Mouse (Mus musculus) liver, embryonic 16.5 days (tissue): Measurements from ENCODE around the gene Gfm1. TPM values are rescaled to one million over a fixed set of nuclear protein-coding genes. Genes with fewer than 3 reads are reported as not detected.

Experiments
- ATAC-seq: fragments of 200-750 bp; cut with Nextera tagmentation; 2 replicates; pipeline ENCODE4 v1.8.0; 2017; ENCODE audit warnings: low read depth, mild to moderate bottlenecking, moderate number of reproducible peaks, moderate library complexity
- H3K27ac ChIP-seq: fragments of 300-500 bp; sonication (generic); 2 replicates; pipeline ENCODE4 v1.5.1; 2014; ENCODE audit warnings: mild to moderate bottlenecking, low read length
- H3K27me3 ChIP-seq: fragments of 300-500 bp; sonication (generic); 2 replicates; pipeline ENCODE4 v1.6.1; 2014; ENCODE audit warnings: low read depth, low read length, mixed read lengths; ENCODE audit not compliant: control insufficient read depth, insufficient read depth
- H3K36me3 ChIP-seq: fragments of 300-500 bp; sonication (generic); 2 replicates; pipeline ENCODE4 v1.6.1; 2014; ENCODE audit warnings: mild to moderate bottlenecking; ENCODE audit not compliant: control insufficient read depth, insufficient read depth
- H3K4me1 ChIP-seq: fragments of 300-500 bp; sonication (generic); 2 replicates; pipeline ENCODE4 v1.6.1; 2014; ENCODE audit warnings: low read depth, low read length, mixed read lengths; ENCODE audit not compliant: control insufficient read depth
- H3K4me2 ChIP-seq: fragments of 300-500 bp; sonication (generic); 2 replicates; pipeline ENCODE4 v1.6.1; 2014; ENCODE audit warnings: low read depth, low read length, mixed read lengths
- H3K4me3 ChIP-seq: fragments of 300-500 bp; sonication (generic); 2 replicates; pipeline ENCODE4 v1.5.1; 2014; ENCODE audit warnings: low read depth, mild to moderate bottlenecking, low read length
- H3K9ac ChIP-seq: fragments of 300-500 bp; sonication (generic); 2 replicates; pipeline ENCODE4 v1.6.1; 2014; ENCODE audit warnings: low read depth, low read length
- H3K9me3 ChIP-seq: fragments of 300-500 bp; sonication (generic); replicated peaks from 2 replicates; pipeline ENCODE4 v1.6.1; 2016; ENCODE audit warnings: low read length; ENCODE audit not compliant: control insufficient read depth
- WGBS: fragments of 180-500 bp; shearing (Covaris S2); extraction: QIAGEN DNeasy Blood & Tissue Kit; methylation state at CpG from one replicate; pipeline ENCODE4 v1.1.7; 2014; ENCODE audit not compliant: insufficient replicate concordance; 5-methylcytosine and 5-hydroxymethylcytosine counted together
- polyA plus RNA-seq: library from polyadenylated mRNA; unstranded; fragments of >200 nt; fragmentation: Nextera tagmentation; extraction: Ambion mirVana; gene quantifications from 2 replicates; pipeline ENCODE4 v1.2.1, GENCODE M21; 2015

Gene Gfm1
- polyA plus RNA-seq, 1 experiment from 2014 or later = 27.2 TPM

DNA sequence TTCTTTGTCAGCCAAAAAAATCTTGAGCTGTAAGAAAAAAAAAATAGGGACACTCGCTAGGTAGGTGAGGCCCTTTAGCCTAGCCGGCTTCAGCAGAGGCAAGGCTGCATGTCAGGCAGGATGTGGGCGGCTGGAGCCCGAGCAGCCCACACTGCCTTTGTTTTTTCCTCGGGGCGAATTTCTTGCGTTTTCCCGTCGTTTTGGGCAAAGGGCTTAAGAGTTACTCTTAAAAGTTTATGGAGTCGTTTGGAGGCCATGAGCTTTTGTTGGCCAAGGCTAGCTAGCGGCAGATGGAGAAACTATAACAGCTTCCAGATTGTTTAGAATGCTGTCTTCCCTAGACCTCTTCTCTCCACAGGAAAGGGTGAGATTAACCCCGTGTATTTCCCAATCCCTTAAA lies 33.1 kb downstream of the Gfm1 start:
- 0 out of 2 replicates have a peak, but pooled peaks have one; percentile 13 for ATAC-seq
- peak overlapping the region; percentile 34; the same call in 1 of the 2 replicates for H3K27ac ChIP-seq
- 5% methylated on average over 12 of the region's 12 CpGs for WGBS

DNA sequence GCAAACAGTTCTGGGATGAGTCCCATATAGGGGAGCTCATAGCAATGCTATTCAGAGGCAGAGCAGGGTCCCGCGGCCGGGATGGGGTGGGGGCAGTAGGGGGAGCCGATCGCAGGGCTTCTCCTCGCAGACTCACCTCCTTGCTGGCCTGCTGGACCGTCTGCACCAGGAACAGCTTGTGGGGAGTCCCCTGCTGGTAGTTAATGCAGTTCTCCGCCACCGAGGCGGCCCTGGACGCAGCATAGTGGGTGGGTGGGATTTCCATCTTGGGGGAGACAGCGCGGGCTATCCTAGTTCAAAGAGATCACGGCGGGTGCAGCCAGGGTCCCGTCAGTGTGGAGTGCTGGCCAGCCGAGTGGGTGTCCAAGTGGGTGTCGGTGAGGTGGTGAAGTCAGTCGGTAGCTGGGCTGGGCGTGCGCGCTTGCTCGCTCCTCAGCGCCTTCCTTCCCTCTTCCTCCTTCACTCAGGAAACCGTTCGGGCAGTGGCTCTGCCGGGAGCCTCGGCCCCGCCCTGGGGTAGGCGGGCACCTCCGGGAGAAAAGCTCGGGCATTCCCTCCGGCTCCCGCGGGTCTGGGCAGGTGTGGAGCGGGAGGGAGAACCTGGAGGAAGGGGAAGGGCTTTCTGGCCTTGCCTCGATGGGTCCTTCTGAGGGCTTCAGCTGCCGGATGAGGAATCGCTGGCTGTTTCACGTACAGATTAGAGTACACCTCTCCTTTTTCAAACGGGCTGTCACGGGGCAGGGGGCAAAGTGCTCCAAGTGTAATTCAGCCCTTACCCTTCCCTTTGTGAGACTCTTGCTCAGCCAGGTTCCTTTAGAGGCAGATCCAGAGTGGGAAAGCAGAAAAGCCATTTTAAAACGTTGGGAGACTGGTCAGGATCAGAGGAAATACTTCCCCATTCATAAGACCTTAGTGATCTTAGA lies 33.8 kb downstream of the Gfm1 start, which contains the start of gene Lxn:
Gene Lxn (minus strand): TSS at position 477 of the 923 bp plus-strand sequence.
- H3K4me3 ChIP-seq = peak within 1 kb of the TSS; percentile 66
- peak within 1 kb of the TSS; percentile 61 for H3K9ac ChIP-seq
- H3K4me2 ChIP-seq = peak within 1 kb of the TSS; percentile 80
- H3K27ac ChIP-seq = peak within 1 kb of the TSS; percentile 34; the same call in 1 of the 2 replicates
- no peaks in the 10 kb centered on the region for H3K9me3 ChIP-seq
- ATAC-seq = peak; percentile 86
- WGBS = 2% methylated on average over 43 of the region's 43 CpGs
- no peaks in the 10 kb centered on the region for H3K27me3 ChIP-seq
- H3K36me3 ChIP-seq = peaks cover 7% of the 10 kb centered on the region
- H3K4me1 ChIP-seq = peaks cover 7% of the 10 kb centered on the region

More for the DNA sequence above, 33.1 kb downstream of the Gfm1 start:
- Histone ChIP-seq H3K9ac (peak overlapping the region; percentile 61), H3K36me3 (peaks cover 7% of the 10 kb centered on the region), H3K4me3 (peak overlapping the region; percentile 66), H3K9me3 (no peaks in the 10 kb centered on the region), H3K4me2 (peak overlapping the region; percentile 80), H3K4me1 (peaks cover 7% of the 10 kb centered on the region), H3K27me3 (no peaks in the 10 kb centered on the region)

GRCm38 (mm10) chr3:67466576-67466975 lies 36.7 kb downstream of the Gfm1 start:
- H3K9me3 ChIP-seq = no peaks in the 10 kb centered on the region
- no peak for ATAC-seq
- H3K9ac ChIP-seq = no peak overlapping the region
- H3K4me1 ChIP-seq = peaks cover 7% of the 10 kb centered on the region
- no peaks in the 10 kb centered on the region for H3K27me3 ChIP-seq
- WGBS = 83% methylated on average over 5 of the region's 5 CpGs
- no peaks in the 10 kb centered on the region for H3K36me3 ChIP-seq
- no peak overlapping the region for H3K4me2 ChIP-seq
- no peak overlapping the region for H3K4me3 ChIP-seq
- H3K27ac ChIP-seq = no peak overlapping the region

DNA sequence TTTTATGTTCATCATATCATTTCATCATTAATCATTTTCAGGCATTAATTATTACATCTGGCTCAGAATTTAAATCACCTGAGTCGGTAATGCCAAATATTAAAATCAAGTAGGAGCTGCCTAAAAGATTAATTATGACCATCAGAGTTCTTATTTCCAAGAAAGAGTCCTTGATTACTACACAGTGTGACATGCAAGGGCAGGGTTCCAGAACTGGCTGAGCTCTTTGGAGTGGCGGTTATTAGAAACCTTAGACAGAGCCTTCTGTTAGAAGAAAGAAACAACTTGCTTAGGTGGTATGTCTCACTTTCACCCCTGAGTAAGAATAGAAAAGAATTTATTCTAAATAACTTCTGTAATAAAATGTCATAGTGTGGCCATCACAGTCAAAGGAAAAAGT lies 37.4 kb downstream of the Gfm1 start:
- ATAC-seq = no peak
- 79% methylated on average over 2 of the region's 2 CpGs for WGBS
- no peak overlapping the region for H3K4me2 ChIP-seq

DNA sequence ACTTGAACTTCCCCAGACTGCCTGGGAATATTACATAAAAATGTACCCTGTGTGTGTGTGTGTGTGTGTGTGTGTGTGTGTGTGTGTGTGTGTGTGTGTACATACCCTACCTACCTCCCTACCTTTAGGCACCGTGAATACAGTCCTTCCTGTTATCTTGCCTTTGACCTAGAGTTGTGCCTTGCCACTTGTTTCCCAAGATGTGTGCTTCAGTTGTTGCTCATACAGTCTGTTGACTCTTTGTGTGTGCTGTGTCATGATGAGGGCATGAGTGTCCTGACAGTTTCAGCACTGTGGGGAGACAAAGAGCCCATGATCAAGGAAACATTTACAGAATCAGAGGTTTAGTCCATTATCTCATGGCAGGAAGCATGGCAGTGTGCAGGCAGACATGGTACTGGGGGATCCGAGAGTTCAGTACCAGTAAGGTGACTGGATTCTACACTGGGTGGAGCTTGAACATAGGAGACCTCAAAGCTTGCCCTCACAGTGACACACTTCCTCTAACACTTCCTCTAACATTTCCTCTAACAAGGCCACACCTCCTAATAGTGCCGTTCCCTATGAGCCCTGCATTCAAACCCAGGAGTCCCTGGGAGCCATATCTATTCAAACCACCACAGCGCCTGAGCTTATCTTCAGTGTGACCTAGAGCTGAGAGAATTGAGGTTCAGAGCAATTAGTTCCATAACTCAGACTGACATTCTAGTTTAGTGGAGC lies 41.7 kb downstream of the Gfm1 start:
- Histone ChIP-seq H3K4me1 (peaks cover 3% of the 10 kb centered on the region; the same call in 1 of the 2 replicates), H3K27ac (no peak overlapping the region)
- peak; percentile 74 for ATAC-seq

More for the DNA sequence above, 37.4 kb downstream of the Gfm1 start:
- Histone ChIP-seq H3K27ac (no peak overlapping the region), H3K9me3 (no peaks in the 10 kb centered on the region), H3K9ac (no peak overlapping the region), H3K4me3 (no peak overlapping the region), H3K27me3 (no peaks in the 10 kb centered on the region), H3K36me3 (no peaks in the 10 kb centered on the region), H3K4me1 (peaks cover 10% of the 10 kb centered on the region)

DNA sequence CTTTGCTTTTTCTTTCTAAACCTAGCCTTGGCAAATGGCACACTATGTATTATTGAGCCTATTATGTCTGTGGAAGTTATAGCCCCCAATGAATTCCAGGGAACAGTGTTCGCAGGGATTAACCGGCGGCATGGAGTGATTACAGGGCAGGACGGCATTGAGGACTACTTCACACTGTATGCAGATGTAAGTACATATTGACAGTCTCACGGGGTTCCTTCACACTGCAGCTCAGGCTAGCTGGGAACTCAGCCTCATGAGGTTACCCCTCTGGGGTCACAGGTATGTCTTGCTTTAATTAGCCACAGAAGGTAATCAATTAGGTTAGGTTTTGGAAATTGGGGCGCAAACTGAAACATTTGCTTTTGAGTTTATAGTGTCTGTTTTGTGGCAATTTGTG lies 43.5 kb downstream of the Gfm1 start:
- H3K4me2 ChIP-seq = no peak overlapping the region
- H3K9ac ChIP-seq = no peak overlapping the region
- no peak overlapping the region for H3K27ac ChIP-seq
- no peaks in the 10 kb centered on the region for H3K9me3 ChIP-seq
- no peak overlapping the region for H3K4me3 ChIP-seq
- peaks cover 2% of the 10 kb centered on the region for H3K36me3 ChIP-seq
- no peaks in the 10 kb centered on the region for H3K27me3 ChIP-seq
- no peak for ATAC-seq
- peaks cover 3% of the 10 kb centered on the region; the same call in 1 of the 2 replicates for H3K4me1 ChIP-seq
- 80% methylated on average over 6 of the region's 6 CpGs for WGBS

More for the DNA sequence above, 41.7 kb downstream of the Gfm1 start:
- H3K9me3 ChIP-seq = no peaks in the 10 kb centered on the region
- H3K4me2 ChIP-seq = no peak overlapping the region
- no peaks in the 10 kb centered on the region for H3K27me3 ChIP-seq
- 47% methylated on average over 4 of the region's 4 CpGs for WGBS
- H3K4me3 ChIP-seq = no peak overlapping the region
- no peak overlapping the region for H3K9ac ChIP-seq
- peaks cover 2% of the 10 kb centered on the region; the same call in 1 of the 2 replicates for H3K36me3 ChIP-seq

- H3K27ac ChIP-seq = no peak overlapping the region
- H3K4me1 ChIP-seq = no peaks in the 10 kb centered on the region
- H3K4me2 ChIP-seq = no peak overlapping the region
- ATAC-seq = no peak
- no peak overlapping the region for H3K9ac ChIP-seq
- no peaks in the 10 kb centered on the region for H3K27me3 ChIP-seq
- no peak overlapping the region for H3K4me3 ChIP-seq
- H3K36me3 ChIP-seq = no peaks in the 10 kb centered on the region; the same call in none of the 2 replicates
- 77% methylated on average over 11 of the region's 11 CpGs for WGBS
- no peaks in the 10 kb centered on the region for H3K9me3 ChIP-seq
These were observed 49.9 kb downstream of the Gfm1 start for GRCm38 (mm10) chr3:67479806-67480205.

DNA sequence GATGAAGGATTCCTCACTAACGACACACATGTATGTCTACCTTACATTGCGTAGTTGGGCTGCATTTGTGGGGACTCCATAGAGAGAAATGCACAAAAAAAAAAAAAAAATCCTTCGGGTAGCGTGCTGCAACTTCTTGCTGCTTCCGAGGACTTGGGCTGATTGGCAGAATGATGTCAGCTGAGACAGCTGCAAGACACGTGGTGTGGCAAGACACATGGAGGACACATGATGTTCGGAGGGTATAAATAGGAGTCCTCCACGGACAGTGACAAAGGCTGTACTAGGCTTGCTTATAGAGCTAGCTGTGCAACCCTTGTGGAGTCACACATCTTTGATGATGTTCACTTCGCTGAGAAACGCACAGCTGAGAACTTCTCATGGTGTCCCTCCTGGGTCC lies 52.5 kb downstream of the Gfm1 start:
- ATAC-seq = no peak
- 80% methylated on average over 10 of the region's 10 CpGs for WGBS
- Histone ChIP-seq H3K4me3 (no peak overlapping the region), H3K4me1 (no peaks in the 10 kb centered on the region), H3K27me3 (no peaks in the 10 kb centered on the region), H3K36me3 (no peaks in the 10 kb centered on the region; the same call in 1 of the 2 replicates), H3K9me3 (no peaks in the 10 kb centered on the region), H3K27ac (no peak overlapping the region), H3K9ac (no peak overlapping the region), H3K4me2 (no peak overlapping the region)
